Mouse (Mus musculus) naive thymus-derived CD4-positive, alpha-beta T cell, adult 2 months (primary cell): ENCODE data around the gene Upk1b.

Source experiments
- DNase-seq: peaks from one replicate; pipeline ENCODE4 v3.0.0-alpha.2; 2011; ENCODE audit warnings: low read depth

Upk1b gene

GRCm38 (mm10) chr16:38761972-38762371 lies 38.2 kb downstream of the Upk1b start:
- no peak for DNase-seq

- DNase-seq: peak; percentile 23
Observed at GRCm38 (mm10) chr16:38760834-38761375, 39.2 kb downstream of the Upk1b start.

DNA sequence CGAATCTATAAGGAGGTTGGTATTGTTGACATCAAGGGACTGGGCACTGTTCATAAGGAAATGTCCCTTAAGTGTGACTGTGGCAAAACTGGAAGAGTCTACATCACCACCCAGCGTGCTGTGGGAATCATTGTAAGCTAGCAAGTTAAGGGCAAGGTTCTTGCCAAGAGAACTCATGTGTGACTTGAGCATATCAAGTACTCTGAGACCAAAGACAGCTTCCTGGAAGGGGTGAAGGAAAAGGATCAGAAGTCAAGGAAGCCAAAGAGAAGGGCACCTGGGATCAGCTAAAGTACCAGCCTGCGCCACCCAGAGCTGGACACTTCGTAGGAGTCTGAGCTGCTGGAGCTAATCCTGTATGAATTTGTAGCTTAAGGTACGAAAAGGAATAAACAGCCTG lies 39.9 kb downstream of the Upk1b start:
- DNase-seq: no peak

DNA sequence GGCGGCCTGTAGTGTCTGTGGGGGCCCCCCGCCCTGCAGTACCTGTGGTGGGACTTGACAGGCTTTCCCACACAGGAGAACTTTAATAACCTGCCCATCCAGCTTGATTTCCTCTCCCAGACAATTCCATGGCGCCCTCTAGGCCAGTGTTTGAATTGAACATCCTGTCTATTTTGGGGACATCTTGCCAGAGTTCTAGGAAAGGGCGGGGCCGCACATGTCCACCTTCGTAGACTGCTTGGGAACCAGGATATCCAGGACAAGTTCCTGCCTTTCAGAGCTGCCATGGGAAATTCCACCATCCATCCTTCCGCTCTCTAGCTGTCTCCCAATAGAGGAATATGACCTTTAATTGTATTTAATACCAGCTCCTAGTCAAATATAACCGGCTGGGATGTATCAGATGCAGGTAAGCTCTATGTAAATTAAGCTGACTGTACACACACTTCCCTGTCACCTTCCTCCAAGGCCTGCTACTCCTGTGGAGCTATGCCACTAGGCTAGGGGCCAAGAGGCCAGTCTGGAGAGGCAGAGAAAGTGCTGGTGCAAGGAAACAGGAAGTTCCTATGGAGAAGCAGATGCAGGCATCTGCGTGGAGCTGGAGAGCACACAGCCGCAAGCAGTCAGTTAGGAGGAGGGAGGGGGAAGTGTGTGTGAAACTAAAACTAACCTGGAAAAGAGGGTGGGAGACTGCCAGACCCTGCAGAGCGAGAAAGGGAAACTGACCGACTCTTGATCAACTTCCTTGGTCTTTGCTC lies 41.8 kb downstream of the Upk1b start:
- DNase-seq: no peak

GRCm38 (mm10) chr16:38757626-38758025 lies 42.5 kb downstream of the Upk1b start:
- no peak for DNase-seq

- no peak for DNase-seq
Observed at GRCm38 (mm10) chr16:38756572-38756971, 43.6 kb downstream of the Upk1b start.

DNA sequence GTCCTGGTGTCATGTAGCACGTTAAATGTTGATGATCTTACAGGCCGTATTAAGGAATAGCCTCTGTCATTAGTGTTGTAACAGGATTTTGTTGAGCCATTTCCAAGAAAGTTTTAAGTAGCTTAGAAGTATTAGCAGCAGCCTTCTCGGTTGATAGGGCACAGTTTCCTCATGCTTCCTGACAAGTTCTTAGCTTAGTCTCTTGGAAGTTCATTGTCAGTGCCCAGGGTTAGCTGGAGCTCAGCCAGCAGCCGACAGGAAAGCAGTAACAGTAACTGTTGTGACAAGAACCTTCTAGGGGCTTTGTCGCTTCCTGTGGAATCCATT lies 44.0 kb downstream of the Upk1b start:
- DNase-seq: no peak

GRCm38 (mm10) chr16:38755452-38756176 lies 44.5 kb downstream of the Upk1b start:
- DNase-seq: peak; percentile 16

- DNase-seq: no peak
Observed at GRCm38 (mm10) chr16:38753631-38754030, 46.5 kb downstream of the Upk1b start.

DNA sequence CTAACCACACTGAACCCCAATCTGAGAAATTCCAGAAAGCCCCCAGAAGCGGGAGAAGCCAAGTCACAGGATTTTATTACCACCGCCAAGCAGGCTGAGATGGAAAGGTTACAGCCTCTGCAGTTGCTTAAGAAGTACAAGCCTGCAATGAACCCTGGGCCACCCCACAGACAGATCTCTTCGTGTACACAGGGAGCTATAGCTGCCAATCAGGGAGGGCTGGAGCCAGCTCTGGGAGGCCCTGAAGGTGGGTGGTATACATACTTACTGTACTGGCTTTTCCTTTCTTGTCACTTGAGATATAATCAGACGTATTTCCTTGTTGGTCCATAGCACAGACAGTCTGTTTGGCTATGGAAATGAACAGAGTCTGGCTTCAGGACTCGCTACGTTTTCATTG lies 49.3 kb downstream of the Upk1b start:
- DNase-seq: no peak

DNA sequence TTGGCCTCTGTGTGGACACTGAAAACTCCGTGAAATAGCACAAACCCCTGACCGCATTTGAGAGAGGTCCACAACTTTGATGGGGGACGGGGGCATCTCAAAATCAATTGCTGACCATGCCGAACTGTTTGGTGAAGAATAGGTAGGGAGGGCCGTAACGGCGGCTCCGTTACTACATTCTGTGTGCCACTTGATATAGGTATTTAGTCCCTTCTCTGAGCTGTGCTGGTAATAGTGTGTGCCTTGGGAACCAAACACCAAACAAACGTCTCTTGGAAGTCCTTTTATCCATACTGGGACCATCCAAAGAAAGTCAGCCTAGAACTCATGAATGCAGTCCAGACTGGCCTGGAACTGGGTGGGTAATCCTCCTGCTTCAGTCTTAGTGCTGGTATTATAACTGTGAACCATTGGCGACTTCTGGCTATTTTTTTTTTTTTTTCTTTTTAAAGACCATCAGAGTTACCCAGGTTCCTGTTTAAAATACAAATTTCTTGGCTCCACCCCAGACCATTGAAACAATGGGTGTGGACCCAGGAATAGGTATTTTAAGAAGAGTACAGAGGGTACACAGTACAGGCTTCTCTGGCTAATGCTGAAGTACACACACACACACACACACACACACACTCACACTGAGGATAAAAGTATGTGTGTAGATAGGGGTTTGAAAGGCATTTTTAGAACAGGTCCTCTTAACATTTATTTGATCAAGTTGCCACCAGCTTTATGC lies 56.0 kb downstream of the Upk1b start:
- DNase-seq: no peak

GRCm38 (mm10) chr16:38742659-38743131 lies 57.4 kb downstream of the Upk1b start:
- DNase-seq: peak; percentile 46

- peak; percentile 25 for DNase-seq
Observed at GRCm38 (mm10) chr16:38742113-38742658, 57.9 kb downstream of the Upk1b start, which contains the start of gene B4galt4. Gene B4galt4 (plus strand): TSS chr16:38742264.

- DNase-seq: no peak
Observed at GRCm38 (mm10) chr16:38741204-38741903, 58.8 kb downstream of the Upk1b start.

DNA sequence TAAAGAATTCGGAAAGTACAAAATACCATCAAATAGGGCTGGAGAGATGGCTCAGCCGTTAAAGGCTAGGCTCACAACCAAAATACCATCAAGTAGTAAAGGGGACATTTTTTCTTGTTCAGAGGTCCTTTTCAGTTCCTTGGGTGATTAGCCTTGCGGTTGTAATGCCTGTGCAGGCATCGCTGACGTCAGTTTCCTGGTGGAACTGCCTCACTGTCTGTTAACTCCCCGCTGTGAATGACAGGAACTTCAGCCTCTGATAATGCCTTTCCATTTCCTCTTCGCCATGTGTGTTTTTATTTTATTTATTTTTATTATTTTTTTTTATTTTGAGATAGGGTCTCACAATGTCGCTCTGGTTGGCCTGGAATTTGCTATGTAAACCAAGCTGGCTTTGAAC lies 69.2 kb downstream of the Upk1b start:
- peak; percentile 30 for DNase-seq

GRCm38 (mm10) chr16:38729610-38730288 lies 70.4 kb downstream of the Upk1b start:
- peak; percentile 74 for DNase-seq

DNA sequence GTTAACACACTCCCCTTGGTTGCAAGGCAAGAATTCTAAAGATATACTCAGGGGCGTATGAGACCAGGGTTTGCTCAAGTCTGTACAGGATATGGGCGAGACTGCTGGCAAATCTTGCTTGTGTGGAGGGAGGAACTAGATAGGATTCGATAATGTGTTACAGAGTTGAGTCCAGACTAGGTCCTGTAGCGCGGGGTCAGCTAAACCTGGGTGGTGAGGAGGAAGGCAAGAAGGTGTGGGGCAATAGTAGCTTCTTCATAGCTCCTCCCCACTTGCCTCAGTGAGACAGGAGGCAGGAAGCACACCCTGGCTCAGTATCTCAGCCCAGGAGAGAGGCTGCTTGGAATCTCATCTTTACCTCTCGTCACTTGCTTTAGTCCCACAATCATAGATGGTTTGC lies 71.0 kb downstream of the Upk1b start:
- DNase-seq: no peak

- DNase-seq: no peak
Observed at GRCm38 (mm10) chr16:38728576-38729132, 71.5 kb downstream of the Upk1b start.

- no peak for DNase-seq
Observed at GRCm38 (mm10) chr16:38724974-38725373, 75.2 kb downstream of the Upk1b start.

- no peak for DNase-seq
Observed at GRCm38 (mm10) chr16:38724256-38724655, 75.9 kb downstream of the Upk1b start.
